Mouse (Mus musculus) brown adipose tissue, adult 24 weeks (tissue): Measurements from ENCODE around the gene Smad5. TPM values are rescaled to one million over a fixed set of nuclear protein-coding genes. Genes with fewer than 3 reads are reported as not detected.

Source experiments
- polyA plus RNA-seq: library from polyadenylated mRNA; stranded (reverse); fragments of >200 nt; gene quantifications from 2 replicates; pipeline ENCODE4 v1.2.4, GENCODE M21; 2012; ENCODE audit not compliant: missing spikeins, insufficient read depth, insufficient read length

The Smad5 gene
- polyA plus RNA-seq, 1 experiment = 21.8 TPM

Other genes with a start within 250 kb of the Smad5 start
- not detected in 2 replicates for gene Il9, start 220.8 kb upstream of the Smad5 start, polyA plus RNA-seq
- gene Fbxl21, start 180.5 kb upstream of the Smad5 start, polyA plus RNA-seq = 0.52 TPM in 1 of 2 replicates, not detected in the other
- gene Lect2, start 154.5 kb upstream of the Smad5 start, polyA plus RNA-seq = not detected in 2 replicates
- gene Tgfbi, start 93.5 kb upstream of the Smad5 start, polyA plus RNA-seq = 17.9 and 18.3 TPM in 2 replicates
- not detected in 2 replicates for gene Gm45623, start 50.8 kb downstream of the Smad5 start, polyA plus RNA-seq
- not detected in 2 replicates for gene Trpc7, start 193.0 kb downstream of the Smad5 start, polyA plus RNA-seq